Mouse (Mus musculus) brown adipose tissue, adult 24 weeks (tissue): Measurements from ENCODE around the gene Olfr1513. TPM values are rescaled to one million over a fixed set of nuclear protein-coding genes. Genes with fewer than 3 reads are reported as not detected.
"Not testable (repeated sequence)": the region's sequence is repeated elsewhere in the genome, so short reads cannot be mapped to it uniquely, and the experiment has no call there.

ENCODE experiments used
- H3K27ac ChIP-seq: fragments of 200-500 bp; replicated peaks from 2 replicates; pipeline ENCODE4 v1.5.1; 2012; ENCODE audit warnings: low read depth, mild to moderate bottlenecking, low read length
- H3K4me1 ChIP-seq: fragments of 200-500 bp; 2 replicates; pipeline ENCODE4 v1.6.1; 2012; ENCODE audit warnings: low read length, mixed read lengths; ENCODE audit not compliant: control insufficient read depth, insufficient read depth, insufficient read length
- H3K4me3 ChIP-seq: fragments of 200-500 bp; 2 replicates; pipeline ENCODE4 v1.5.1; 2012; ENCODE audit warnings: low read depth, mild to moderate bottlenecking, low read length, moderate library complexity; ENCODE audit not compliant: insufficient read depth
- polyA plus RNA-seq: library from polyadenylated mRNA; stranded (reverse); fragments of >200 nt; gene quantifications from 2 replicates; pipeline ENCODE4 v1.2.4, GENCODE M21; 2012; ENCODE audit not compliant: missing spikeins, insufficient read depth, insufficient read length

Gene Olfr1513
- polyA plus RNA-seq, 1 experiment, result not detected

DNA sequence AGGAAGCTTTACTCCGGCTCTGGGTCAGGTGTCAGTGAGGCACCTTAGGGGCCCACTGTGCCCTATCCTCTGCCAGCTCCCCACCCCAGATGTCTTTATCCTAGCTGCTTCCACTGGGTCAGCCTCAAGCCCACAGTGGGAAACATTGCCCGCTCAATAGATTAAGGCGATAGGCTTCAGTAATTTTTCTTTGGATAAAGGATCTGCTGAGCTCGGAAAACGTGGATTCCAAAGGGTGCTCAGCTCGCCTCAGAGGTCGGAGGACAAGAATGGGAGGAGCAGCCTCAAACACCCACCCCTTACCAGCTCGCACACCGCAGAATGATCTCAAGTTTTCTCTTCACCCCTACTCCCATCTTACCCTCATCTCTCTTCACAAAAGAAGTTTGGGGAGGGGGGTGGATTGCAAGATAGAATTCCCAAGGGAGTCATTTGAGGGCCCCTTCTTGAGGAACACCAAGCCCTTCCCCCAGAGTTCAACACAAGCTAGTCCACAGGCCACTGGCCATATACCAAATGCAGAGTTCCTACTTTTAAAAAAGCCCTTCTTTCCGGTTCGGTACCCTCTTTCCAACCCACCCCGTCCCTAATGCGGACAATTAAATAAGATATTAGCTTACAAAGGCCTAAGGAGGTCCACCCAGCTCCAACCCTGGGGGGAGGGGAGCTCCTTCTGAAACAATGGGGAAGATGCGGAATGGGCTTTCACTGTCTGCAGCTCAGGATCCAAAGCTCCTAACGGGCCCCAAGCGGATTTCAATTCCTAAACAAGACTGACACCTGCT lies 39.6 kb downstream of the Olfr1513 start:
- Histone ChIP-seq H3K4me3 (peak overlapping the region; percentile 86), H3K27ac (no peak overlapping the region), H3K4me1 (no peaks in the 10 kb centered on the region)

DNA sequence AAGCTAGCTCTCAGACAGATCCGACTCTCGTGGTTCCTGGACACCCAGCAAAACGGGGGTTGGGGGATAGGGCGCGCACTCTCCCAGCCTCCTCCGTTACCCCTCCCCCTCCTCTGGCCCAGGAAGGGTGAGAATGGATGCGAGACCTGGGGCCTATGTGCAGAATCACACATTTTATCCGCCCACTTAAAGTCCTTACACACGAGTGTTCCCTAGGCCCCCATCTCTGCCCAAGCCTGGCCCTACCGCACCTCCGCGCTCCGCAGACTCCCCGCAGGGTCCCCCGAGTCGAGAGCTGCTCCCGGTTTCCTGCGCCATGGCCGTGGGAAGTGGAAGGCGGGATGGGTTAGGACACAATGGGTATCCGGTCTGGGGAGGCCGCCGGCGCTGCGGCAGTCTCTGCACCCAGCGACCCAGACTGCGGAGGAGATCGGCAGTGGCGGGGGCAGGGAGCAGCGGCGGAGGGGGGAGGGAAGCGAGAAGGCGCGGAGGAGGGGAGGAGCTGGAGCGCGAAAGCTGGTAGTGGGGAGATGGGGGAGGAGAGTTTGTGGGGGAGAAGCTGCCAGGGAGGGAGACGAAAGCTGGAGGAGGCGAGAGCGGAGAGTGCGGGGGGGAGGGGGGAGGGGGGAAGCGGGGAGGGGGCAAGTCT lies 40.3 kb downstream of the Olfr1513 start:
- H3K27ac ChIP-seq, result 0 out of 2 replicates have a peak overlapping the region, but pooled peaks have one; percentile 6

DNA sequence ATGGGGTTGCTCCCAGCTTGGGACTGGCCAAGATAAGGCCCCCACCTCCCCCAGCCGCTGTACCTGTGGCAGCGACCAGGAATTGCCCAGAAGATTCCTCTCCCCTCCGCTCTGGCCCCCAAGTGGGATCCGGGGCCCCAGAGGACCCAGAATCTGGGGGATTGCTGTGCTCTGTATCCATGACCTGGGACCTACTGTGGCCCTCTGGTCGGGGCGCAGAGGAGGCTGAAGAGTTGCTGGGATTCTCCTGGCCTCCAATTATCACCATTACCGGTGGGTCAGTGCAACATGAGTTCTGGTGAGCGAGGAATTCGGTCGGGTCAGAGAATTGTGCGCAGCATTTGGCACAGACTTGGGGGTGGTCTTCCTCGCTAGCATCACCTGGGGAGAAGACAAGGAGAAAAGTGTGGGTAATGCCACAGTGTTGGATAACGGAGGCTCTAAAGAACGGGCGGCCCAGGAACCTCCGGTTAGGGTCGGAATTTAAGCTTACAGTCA lies 40.9 kb downstream of the Olfr1513 start:
- Histone ChIP-seq H3K4me3 (peak overlapping the region; percentile 86), H3K27ac (no peak overlapping the region), H3K4me1 (no peaks in the 10 kb centered on the region)

More for the DNA sequence above, 40.3 kb downstream of the Olfr1513 start:
- peak overlapping the region; percentile 86 for H3K4me3 ChIP-seq
- H3K4me1 ChIP-seq, result no peaks in the 10 kb centered on the region

DNA sequence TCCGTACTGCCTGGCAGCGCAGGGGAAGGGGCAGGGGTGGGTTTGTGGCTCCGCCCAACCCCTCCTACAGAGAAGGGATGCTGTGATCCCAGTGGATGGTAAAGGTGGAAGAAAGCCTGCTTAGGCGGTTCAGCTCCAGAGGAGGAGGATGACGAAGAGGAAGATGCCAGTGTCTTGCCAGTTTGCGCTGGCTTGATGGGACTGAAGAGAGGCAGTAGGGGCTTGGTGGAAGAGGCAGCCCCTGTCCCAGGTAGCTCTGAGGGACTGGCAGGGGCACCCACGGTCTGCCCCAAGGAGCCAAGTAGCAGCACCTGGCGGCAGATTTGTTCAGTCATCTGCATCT lies 41.4 kb downstream of the Olfr1513 start:
- Histone ChIP-seq H3K27ac (no peak overlapping the region), H3K4me1 (no peaks in the 10 kb centered on the region), H3K4me3 (0 out of 2 replicates have a peak overlapping the region, but pooled peaks have one; percentile 15)

DNA sequence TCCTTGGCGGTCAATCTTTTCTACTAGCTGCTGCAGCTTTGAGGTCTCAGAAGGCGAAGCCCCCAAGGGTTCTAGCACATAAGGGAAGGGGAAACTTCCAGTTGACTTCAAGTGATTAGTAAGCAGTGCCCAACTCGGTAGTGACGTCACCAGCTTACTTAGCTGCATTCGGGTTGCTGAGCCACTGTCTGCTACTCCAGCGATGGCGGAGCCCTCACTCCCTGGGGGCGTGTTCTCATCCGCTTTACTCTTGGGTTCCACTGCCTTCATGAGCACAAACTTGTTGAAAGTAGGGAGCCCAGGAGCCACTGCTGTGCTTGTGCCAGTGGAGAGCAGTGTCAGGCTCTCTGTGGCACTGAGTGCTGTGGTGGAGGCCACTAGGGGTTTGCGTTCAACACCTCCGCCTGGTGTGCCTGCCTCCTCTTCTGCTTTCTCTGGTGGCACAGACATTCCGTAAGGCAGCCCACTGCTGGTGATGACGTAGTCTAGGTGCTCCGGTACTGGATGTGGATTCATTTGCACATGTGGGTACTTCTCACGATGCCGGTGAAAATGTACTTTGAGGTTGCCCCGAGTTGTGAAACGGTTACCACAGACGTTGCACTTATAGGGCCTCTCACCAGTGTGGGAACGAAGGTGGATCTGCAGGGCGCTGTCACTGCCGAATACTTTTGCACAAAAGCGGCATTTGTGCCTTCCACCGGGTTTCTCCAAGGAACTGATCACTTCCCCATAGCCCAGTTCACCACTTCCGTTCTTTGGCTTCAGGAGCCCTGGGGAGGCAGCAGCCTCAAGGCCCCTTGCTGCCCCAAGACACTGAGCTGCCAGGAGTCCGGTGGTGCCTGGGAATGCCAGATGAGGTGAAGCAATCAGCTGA lies 42.0 kb downstream of the Olfr1513 start:
- Histone ChIP-seq H3K27ac (no peak overlapping the region), H3K4me1 (no peaks in the 10 kb centered on the region), H3K4me3 (peak overlapping the region; percentile 23; the same call in 1 of the 2 replicates)

DNA sequence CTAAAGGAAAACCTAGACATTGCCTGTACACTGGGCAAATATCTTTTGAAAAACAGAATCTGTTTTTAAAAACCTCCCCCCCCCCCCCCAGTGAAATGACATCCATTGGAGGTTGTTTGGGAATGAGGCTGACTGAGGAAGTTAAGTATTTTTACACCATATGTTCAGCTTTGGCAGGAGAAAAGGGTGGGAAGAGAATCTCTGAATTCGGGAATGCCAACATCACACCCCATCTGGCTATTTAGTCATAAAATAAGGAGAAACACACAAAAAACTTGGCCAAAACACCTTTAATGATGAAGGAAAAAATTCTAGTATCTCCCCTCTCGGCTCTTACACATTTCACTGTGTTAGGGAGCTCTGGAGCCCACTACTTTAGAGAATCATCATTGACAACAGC lies 45.3 kb downstream of the Olfr1513 start:
- no peak overlapping the region for H3K4me3 ChIP-seq
- H3K4me1 ChIP-seq, result no peaks in the 10 kb centered on the region
- H3K27ac ChIP-seq, result no peak overlapping the region

DNA sequence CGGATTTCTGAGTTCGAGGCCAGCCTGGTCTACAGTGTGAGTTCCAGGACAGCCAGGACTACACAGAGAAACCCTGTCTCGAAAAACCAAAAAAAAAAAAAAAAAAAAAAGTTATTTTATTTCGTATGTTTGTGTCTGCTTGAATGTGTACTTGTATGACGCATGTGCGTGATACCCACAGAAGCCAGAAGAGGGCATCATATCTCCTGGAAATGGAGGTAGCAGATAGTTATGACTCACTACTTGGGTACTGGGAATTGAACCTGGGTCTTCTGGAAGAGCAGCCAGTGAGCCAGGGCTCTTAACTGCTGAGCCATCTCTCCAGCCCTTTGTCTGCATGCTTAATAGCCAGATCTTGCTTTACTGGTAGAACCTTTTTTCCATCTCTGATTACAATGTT lies 45.9 kb downstream of the Olfr1513 start:
- H3K4me1 ChIP-seq, result not testable (repeated sequence)

DNA sequence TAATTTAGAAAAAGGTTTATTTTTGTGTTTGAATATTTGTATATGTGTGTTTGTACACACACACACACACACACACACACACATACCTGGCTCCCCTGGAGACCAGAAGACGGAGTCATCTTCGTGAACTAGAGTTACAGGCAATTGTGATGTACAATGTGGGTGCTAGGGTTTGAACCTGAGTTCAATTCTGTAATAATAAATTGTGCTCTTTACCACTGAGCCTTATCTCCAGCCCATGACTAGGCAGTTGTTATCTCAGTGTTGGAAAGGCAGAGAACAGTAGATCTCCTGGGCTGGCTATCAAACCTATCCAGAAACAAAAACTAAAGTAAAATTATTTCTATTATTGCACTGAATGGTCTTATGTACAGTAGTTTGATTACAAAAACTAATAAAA lies 50.1 kb downstream of the Olfr1513 start:
- H3K27ac ChIP-seq, result no peak overlapping the region
- H3K4me3 ChIP-seq, result no peak overlapping the region
- no peaks in the 10 kb centered on the region for H3K4me1 ChIP-seq

More for the DNA sequence above, 45.9 kb downstream of the Olfr1513 start:
- not testable (repeated sequence) for H3K4me3 ChIP-seq, H3K27ac ChIP-seq

DNA sequence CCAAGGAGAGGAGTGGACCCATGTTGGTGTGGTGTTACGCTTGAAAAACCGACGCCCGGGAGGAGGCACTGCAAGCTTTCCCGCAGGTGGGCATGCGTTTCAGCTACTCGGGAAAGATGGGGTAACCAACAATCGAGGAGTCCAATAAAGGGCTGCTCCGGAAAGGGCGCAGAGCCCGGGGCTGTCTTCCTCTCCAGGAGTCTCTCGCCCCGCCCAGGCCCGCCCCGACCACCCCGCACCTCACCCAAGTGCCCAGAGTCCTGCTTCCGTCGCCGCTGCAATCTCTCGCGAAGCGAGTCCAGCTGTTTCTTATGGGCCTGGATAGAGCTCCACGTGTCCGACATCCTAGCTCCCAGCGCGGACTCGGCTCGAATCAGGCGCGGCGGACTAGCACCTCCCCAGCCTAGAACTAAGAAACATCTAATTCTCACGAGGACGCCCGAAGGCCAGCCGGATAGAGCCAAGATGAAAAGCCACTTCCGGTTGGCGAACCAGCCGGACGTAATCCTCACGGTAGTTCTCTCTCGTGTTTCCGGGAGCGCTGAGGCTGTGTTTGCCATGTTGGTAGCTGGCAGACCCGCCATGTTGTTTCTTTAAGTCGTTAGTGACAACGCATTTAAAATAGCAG lies 51.5 kb downstream of the Olfr1513 start, which contains the start of gene Mettl3:
Mettl3 (minus strand) TSS at position 485 of the 628 bp plus-strand sequence.
- Histone ChIP-seq H3K4me3 (peak within 1 kb of the TSS; percentile 80), H3K4me1 (no peaks in the 10 kb centered on the region), H3K27ac (peak within 1 kb of the TSS; percentile 86)

DNA sequence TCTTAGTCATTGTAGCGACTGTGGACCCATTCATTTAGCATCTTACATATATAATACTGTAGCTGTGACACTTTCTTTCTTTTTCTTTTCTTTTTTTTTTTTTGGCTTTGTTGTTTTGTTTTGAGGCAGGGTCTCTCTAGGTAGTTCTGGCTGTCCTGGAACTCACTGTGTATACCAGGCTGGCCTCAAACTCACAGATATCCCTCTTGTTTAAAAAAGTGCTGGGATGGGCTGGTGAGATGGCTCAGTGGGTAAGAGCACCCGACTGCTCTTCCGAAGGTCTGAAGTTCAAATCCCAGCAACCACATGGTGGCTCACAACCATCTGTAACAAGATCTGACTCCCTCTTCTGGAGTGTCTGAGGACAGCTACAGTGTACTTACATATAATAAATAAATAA lies 52.7 kb downstream of the Olfr1513 start:
- not testable (repeated sequence) for H3K4me3 ChIP-seq, H3K4me1 ChIP-seq, H3K27ac ChIP-seq

Other genes with a start within 250 kb of the Olfr1513 start
- gene Rpgrip1, start 245.7 kb downstream of the Olfr1513 start, polyA plus RNA-seq, result 0.95 and 1.1 TPM in 2 replicates
- 16.9 and 18.7 TPM in 2 replicates for gene Supt16, start 159.0 kb downstream of the Olfr1513 start, polyA plus RNA-seq
- gene Chd8, start 98.6 kb downstream of the Olfr1513 start, polyA plus RNA-seq, result 25.0 and 31.7 TPM in 2 replicates
- 10.3 and 13.9 TPM in 2 replicates for gene Tox4, start 77.3 kb downstream of the Olfr1513 start, polyA plus RNA-seq
- gene Rab2b, start 76.9 kb downstream of the Olfr1513 start, polyA plus RNA-seq, result 12.4 and 21.4 TPM in 2 replicates
- gene Mettl3, start 51.3 kb downstream of the Olfr1513 start, polyA plus RNA-seq, result 10.4 and 17.8 TPM in 2 replicates
- gene Sall2, start 27.6 kb downstream of the Olfr1513 start, polyA plus RNA-seq, result 0.52 and 0.92 TPM in 2 replicates
- gene Olfr1512, start 22.8 kb upstream of the Olfr1513 start, polyA plus RNA-seq, result not detected in 2 replicates
- not detected in 2 replicates for gene Olfr1511, start 41.0 kb upstream of the Olfr1513 start, polyA plus RNA-seq
- gene Olfr1510, start 58.0 kb upstream of the Olfr1513 start, polyA plus RNA-seq, result not detected in 2 replicates
- gene Olfr1509, start 86.6 kb upstream of the Olfr1513 start, polyA plus RNA-seq, result not detected in 2 replicates
- not detected in 2 replicates for gene Olfr1508, start 111.1 kb upstream of the Olfr1513 start, polyA plus RNA-seq
- not detected in 2 replicates for gene Olfr1507, start 139.3 kb upstream of the Olfr1513 start, polyA plus RNA-seq